Mouse (Mus musculus): Measurements from ENCODE around the gene Adprh.

- TF ChIP-seq CTCF (IDR thresholded peaks at IDR 0.05; ENCODE audit: low read depth), result no peak
- TF ChIP-seq EP300 (optimal IDR thresholded peaks at IDR 0.05), result no peak
Observed at GRCm38 (mm10) chr16:38406708-38407107, 45.8 kb downstream of the Adprh start.
